Mouse (Mus musculus): ENCODE results near the gene C1qbp. TPM values are rescaled to one million over a fixed set of nuclear protein-coding genes. Genes with fewer than 3 reads are reported as not detected.

C1qbp gene
- polyA plus RNA-seq, 1 experiment = 50.9 TPM

DNA sequence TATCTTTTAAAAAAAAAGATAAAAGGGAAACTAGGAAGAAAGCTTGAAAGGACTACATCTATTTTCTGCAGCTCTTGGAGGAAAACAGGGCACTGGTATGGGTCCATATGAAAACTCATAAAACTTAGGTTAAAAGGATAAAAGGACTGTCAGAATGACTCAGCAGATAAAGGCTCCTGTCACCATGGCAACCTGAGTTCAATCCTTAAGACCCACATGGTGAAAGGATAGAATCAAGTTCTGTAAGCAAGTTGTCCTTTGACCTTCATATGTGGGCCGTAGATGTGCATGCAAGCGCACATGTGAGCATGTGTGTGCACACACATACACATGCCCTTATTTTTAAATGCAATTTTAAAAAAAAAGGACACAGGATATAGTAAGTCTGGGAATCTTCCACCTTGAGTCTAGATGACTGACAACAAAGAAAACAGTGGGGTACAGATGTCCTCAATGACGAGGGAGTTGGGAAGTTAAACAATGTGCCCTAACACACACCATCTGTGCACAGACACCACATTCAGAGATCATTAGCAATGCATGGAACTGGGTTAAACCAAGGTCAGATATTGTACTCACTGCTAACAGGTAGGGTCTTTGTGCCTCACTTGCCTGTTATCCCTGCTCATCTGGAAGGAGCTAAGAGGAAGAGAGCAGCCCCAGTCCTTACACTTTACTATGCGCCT, 18.5 kb downstream of the C1qbp start:
- WGBS = 83% methylated on average over 4 of the region's 4 CpGs
- H3K4me1 ChIP-seq (ENCODE audit: control insufficient read depth, insufficient read depth, low read length) = peaks cover 2% of the 10 kb centered on the region; the same call in 1 of the 2 replicates
- DNase-seq = no peak
- no peak overlapping the region for H3K4me3 ChIP-seq (replicated peaks; ENCODE audit: extremely low read depth, low read depth, low read length)
- TF ChIP-seq POLR2A (IDR thresholded peaks at IDR 0.05; ENCODE audit: borderline replicate concordance, extremely low read depth, low read depth, low read length) (no peak), CTCF (IDR thresholded peaks at IDR 0.05; ENCODE audit: insufficient read depth, low read length) (no peak)

- Histone ChIP-seq H3K4me3 (replicated peaks; ENCODE audit: extremely low read depth, low read depth, low read length) (no peak overlapping the region), H3K4me1 (ENCODE audit: control insufficient read depth, insufficient read depth, low read length) (no peaks in the 10 kb centered on the region)
- TF ChIP-seq CTCF (IDR thresholded peaks at IDR 0.05; ENCODE audit: insufficient read depth, low read length) (no peak), POLR2A (IDR thresholded peaks at IDR 0.05; ENCODE audit: borderline replicate concordance, extremely low read depth, low read depth, low read length) (no peak)
- 90% methylated on average over 5 of the region's 5 CpGs for WGBS
- no peak for DNase-seq
Measured at GRCm38 (mm10) chr11:70960786-70961554, 21.9 kb downstream of the C1qbp start.

DNA sequence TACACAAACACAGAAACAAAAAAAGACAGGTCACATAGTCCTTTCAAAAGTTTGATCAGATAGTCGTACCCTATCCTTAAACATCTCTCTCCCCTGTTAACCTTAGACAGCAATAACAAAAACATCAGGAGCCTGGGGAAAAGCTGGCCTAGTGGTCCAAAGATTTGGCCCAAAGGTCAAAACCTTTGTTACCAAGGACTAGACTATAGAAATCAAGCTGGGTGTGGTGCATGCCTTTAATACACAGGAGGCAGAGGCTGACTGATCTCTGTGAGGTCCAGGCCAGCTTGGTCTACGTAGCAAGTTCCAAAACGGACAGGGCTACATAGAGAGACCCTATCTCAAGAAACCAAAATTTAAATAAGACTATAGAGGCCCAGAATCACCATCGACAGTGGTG, 28.1 kb downstream of the C1qbp start:
- 89% methylated on average over 4 of the region's 4 CpGs for WGBS
- Histone ChIP-seq H3K4me1 (ENCODE audit: control insufficient read depth, insufficient read depth, low read length) (no peaks in the 10 kb centered on the region), H3K4me3 (replicated peaks; ENCODE audit: extremely low read depth, low read depth, low read length) (no peak overlapping the region)
- no peak for DNase-seq
- TF ChIP-seq POLR2A (IDR thresholded peaks at IDR 0.05; ENCODE audit: borderline replicate concordance, extremely low read depth, low read depth, low read length) = no peak
- TF ChIP-seq CTCF (IDR thresholded peaks at IDR 0.05; ENCODE audit: insufficient read depth, low read length) = no peak

- H3K4me3 ChIP-seq (replicated peaks; ENCODE audit: extremely low read depth, low read depth, low read length) = no peak overlapping the region
- no peak for TF ChIP-seq POLR2A (IDR thresholded peaks at IDR 0.05; ENCODE audit: borderline replicate concordance, extremely low read depth, low read depth, low read length)
- H3K4me1 ChIP-seq (ENCODE audit: control insufficient read depth, insufficient read depth, low read length) = no peaks in the 10 kb centered on the region; the same call in 1 of the 2 replicates
- DNase-seq = no peak
- WGBS = 77% methylated on average over 4 of the region's 4 CpGs
Measured at GRCm38 (mm10) chr11:70944935-70945817, 37.6 kb downstream of the C1qbp start.

DNA sequence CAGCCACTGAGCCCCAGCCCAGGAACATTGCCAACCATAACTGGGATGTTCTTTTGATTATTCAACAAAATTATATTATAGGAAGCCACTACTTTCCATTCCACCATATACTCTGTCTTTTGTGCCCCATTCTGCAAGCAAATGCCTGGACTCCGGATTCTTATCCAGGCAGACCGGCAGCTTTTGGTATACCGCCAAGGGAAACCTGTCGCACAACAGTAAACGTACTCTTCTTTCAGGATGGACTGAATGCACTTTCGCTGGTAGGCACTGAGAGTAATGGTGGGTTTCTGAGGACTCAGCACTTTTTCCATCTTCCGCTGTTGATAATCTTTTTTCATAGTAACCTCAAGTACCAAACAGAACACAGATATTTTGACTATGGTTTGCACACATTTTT, 39.2 kb downstream of the C1qbp start:
- WGBS = 91% methylated on average over 7 of the region's 7 CpGs
- Histone ChIP-seq H3K4me1 (ENCODE audit: control insufficient read depth, insufficient read depth, low read length) (no peaks in the 10 kb centered on the region; the same call in 1 of the 2 replicates), H3K4me3 (replicated peaks; ENCODE audit: extremely low read depth, low read depth, low read length) (no peak overlapping the region)
- DNase-seq = no peak
- no peak for TF ChIP-seq POLR2A (IDR thresholded peaks at IDR 0.05; ENCODE audit: borderline replicate concordance, extremely low read depth, low read depth, low read length)
- TF ChIP-seq CTCF (IDR thresholded peaks at IDR 0.05; ENCODE audit: insufficient read depth, low read length) = no peak

GRCm38 (mm10) chr11:70942596-70942995, 40.2 kb downstream of the C1qbp start:
- no peak for DNase-seq
- H3K4me1 ChIP-seq (ENCODE audit: control insufficient read depth, insufficient read depth, low read length) = no peaks in the 10 kb centered on the region; the same call in 1 of the 2 replicates
- no peak overlapping the region for H3K4me3 ChIP-seq (replicated peaks; ENCODE audit: extremely low read depth, low read depth, low read length)
- WGBS = 76% methylated on average over 1 of the region's 1 CpGs
- TF ChIP-seq CTCF (IDR thresholded peaks at IDR 0.05; ENCODE audit: insufficient read depth, low read length) = no peak
- no peak for TF ChIP-seq POLR2A (IDR thresholded peaks at IDR 0.05; ENCODE audit: borderline replicate concordance, extremely low read depth, low read depth, low read length)

DNA sequence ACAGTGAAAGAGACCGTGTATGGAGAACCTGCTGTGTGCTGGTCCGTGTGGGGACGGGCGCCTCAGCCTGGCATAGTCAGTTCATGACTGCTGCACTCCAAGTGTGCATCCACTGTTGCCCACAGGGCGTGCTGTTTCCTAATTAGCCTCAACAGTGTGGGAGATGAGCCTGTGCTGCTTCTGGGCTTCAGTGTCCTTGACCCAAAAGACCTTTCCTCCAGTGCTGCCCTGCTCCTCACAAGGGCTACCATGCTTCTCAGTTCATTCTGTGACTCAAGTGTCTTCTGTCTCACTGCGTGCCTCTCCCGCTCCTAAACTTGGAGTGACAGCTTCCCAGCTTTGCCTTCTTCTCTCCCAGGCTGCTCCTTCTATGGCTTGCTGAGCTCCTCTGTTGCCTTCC, 47.5 kb downstream of the C1qbp start:
- H3K4me1 ChIP-seq (ENCODE audit: control insufficient read depth, insufficient read depth, low read length) = no peaks in the 10 kb centered on the region
- TF ChIP-seq POLR2A (IDR thresholded peaks at IDR 0.05; ENCODE audit: borderline replicate concordance, extremely low read depth, low read depth, low read length) (no peak), CTCF (IDR thresholded peaks at IDR 0.05; ENCODE audit: insufficient read depth, low read length) (no peak)
- H3K4me3 ChIP-seq (replicated peaks; ENCODE audit: extremely low read depth, low read depth, low read length) = no peak overlapping the region
- no peak for DNase-seq
- WGBS = 90% methylated on average over 7 of the region's 7 CpGs

DNA sequence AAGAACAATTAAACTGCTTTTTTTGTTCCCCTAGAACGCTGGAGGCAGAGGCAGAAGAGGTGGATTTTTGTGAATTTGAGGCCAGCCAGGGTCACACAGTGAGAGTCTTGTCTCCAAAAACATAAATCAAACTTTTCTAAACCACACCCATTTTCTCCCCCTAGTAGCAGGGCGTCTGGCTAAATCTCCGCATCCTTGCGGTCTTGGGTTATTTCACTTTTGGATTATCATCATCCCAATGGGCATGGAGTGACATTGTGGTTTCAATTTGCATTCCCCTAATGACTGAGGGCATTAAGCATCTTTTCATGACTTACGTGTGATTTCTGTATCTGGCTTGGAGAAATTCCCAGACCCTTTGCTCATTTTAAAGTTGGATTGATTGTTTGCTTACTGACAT, 51.4 kb downstream of the C1qbp start:
- TF ChIP-seq CTCF (IDR thresholded peaks at IDR 0.05; ENCODE audit: insufficient read depth, low read length) = no peak
- no peak for DNase-seq
- Histone ChIP-seq H3K4me3 (replicated peaks; ENCODE audit: extremely low read depth, low read depth, low read length) (no peak overlapping the region), H3K4me1 (ENCODE audit: control insufficient read depth, insufficient read depth, low read length) (no peaks in the 10 kb centered on the region)
- 84% methylated on average over 5 of the region's 5 CpGs for WGBS

Other genes with a start within 250 kb of the C1qbp start
- gene Zfp3, start 218.8 kb downstream of the C1qbp start, polyA plus RNA-seq (2012; rRNA removed) = 1.4 and 2.3 TPM in 2 replicates
- gene Scimp, start 170.4 kb downstream of the C1qbp start, polyA plus RNA-seq (2012; rRNA removed) = 2.6 and 3.5 TPM in 2 replicates
- gene Rabep1, start 138.2 kb downstream of the C1qbp start, polyA plus RNA-seq (2012; rRNA removed) = 3.4 TPM in 2 replicates
- gene Nup88, start 13.1 kb downstream of the C1qbp start, polyA plus RNA-seq (2012; rRNA removed) = 20.4 and 26.8 TPM in 2 replicates
- 25.6 and 42.6 TPM in 2 replicates for gene Rpain, start 12.8 kb downstream of the C1qbp start, polyA plus RNA-seq (2012; rRNA removed)
- gene Dhx33, start 21.4 kb upstream of the C1qbp start, polyA plus RNA-seq (2012; rRNA removed) = 16.3 and 20.5 TPM in 2 replicates
- gene Mis12, start 36.6 kb upstream of the C1qbp start, polyA plus RNA-seq (2012; rRNA removed) = 3.2 and 5.1 TPM in 2 replicates
- 9.0 and 15.5 TPM in 2 replicates for gene Derl2, start 36.8 kb upstream of the C1qbp start, polyA plus RNA-seq (2012; rRNA removed)
- gene 6330403K07Rik, start 50.5 kb upstream of the C1qbp start, polyA plus RNA-seq (2012; rRNA removed) = 1.5 and 1.7 TPM in 2 replicates
- gene Nlrp1a, start 161.7 kb upstream of the C1qbp start, polyA plus RNA-seq (2012; rRNA removed) = 0.10 TPM in 1 of 2 replicates, not detected in the other
- gene Nlrp1b, start 247.7 kb upstream of the C1qbp start, polyA plus RNA-seq (2012; rRNA removed) = 0.59 and 0.66 TPM in 2 replicates